ENCODE assay signal across 8 mouse cellular contexts in genomic region chrX:95445141-95445540, GRCm38 (mm10). TPM values are rescaled to one million over a fixed set of nuclear protein-coding genes. Genes with fewer than 3 reads are reported as not detected.
DNase-seq lines count a peak whose midpoint lies in the region; ATAC-seq and TF ChIP-seq lines count a peak whose summit lies in the region.

No protein-coding gene starts in this region.

- 22% methylated on average over 3 of the region's 3 CpGs for WGBS in lung, postnatal 0 days
- 36% methylated on average over 3 of the region's 3 CpGs for WGBS in embryonic facial prominence, embryonic 15.5 days
- 35% methylated on average over 3 of the region's 3 CpGs for WGBS in neural tube, embryonic 15.5 days

- DNase-seq in lung, postnatal 0 days (ENCODE audit: low spot score) = no peak
- DNase-seq in lung, postnatal 14 days = no peak
- peak; percentile 67 to 70 for DNase-seq in kidney, postnatal 36 days
- no peak for DNase-seq in c-Kit-positive CD71-positive TER-119-positive erythroid progenitor cells, embryonic 14.5 days (ENCODE audit: low spot score)
- no peak for DNase-seq in layer of hippocampus, postnatal 10 days (ENCODE audit: low spot score in 2 of 2)
- DNase-seq in embryo, embryonic 10.5 days (ENCODE audit: low spot score) = no peak

- TF ChIP-seq CTCF in lung, postnatal 0 days (IDR thresholded peaks at IDR 0.05) = no peak

- H3K4me2 ChIP-seq in lung, postnatal 0 days (replicated peaks; ENCODE audit: low read depth, low read length) = peak overlapping the region; percentile 61
- peak overlapping the region; percentile 57 for H3K4me2 ChIP-seq in embryonic facial prominence, embryonic 15.5 days (replicated peaks)
- peak overlapping the region; percentile 62 for H3K4me2 ChIP-seq in neural tube, embryonic 15.5 days

- TF ChIP-seq EP300 in lung, postnatal 0 days (IDR thresholded peaks at IDR 0.05) = no peak

- peak overlapping the region; percentile 86 for H3K27ac ChIP-seq in lung, postnatal 0 days (ENCODE audit: low read length)
- H3K27ac ChIP-seq in embryonic facial prominence, embryonic 15.5 days (replicated peaks) = peak overlapping the region; percentile 86
- H3K27ac ChIP-seq in neural tube, embryonic 15.5 days (replicated peaks) = no peak overlapping the region

- no peaks in the 10 kb centered on the region for H3K9me3 ChIP-seq in lung, postnatal 0 days (ENCODE audit: low read length)
- H3K9me3 ChIP-seq in embryonic facial prominence, embryonic 15.5 days (replicated peaks) = no peaks in the 10 kb centered on the region
- no peaks in the 10 kb centered on the region for H3K9me3 ChIP-seq in neural tube, embryonic 15.5 days (replicated peaks)

- no peaks in the 10 kb centered on the region for H3K36me3 ChIP-seq in lung, postnatal 0 days (ENCODE audit: insufficient read depth, low read length)
- no peaks in the 10 kb centered on the region for H3K36me3 ChIP-seq in embryonic facial prominence, embryonic 15.5 days
- H3K36me3 ChIP-seq in neural tube, embryonic 15.5 days = no peaks in the 10 kb centered on the region

- no peak overlapping the region for H3K9ac ChIP-seq in lung, postnatal 0 days (replicated peaks; ENCODE audit: low read depth)
- no peak overlapping the region for H3K9ac ChIP-seq in embryonic facial prominence, embryonic 15.5 days
- H3K9ac ChIP-seq in neural tube, embryonic 15.5 days (replicated peaks) = no peak overlapping the region

- peak; percentile 6; the same call in 1 of the 2 replicates for ATAC-seq in lung, postnatal 0 days
- no peak for ATAC-seq in embryonic facial prominence, embryonic 15.5 days (ENCODE audit: insufficient number of reproducible peaks, low FRiP score, low TSS enrichment, low read depth)
- ATAC-seq in neural tube, embryonic 15.5 days (ENCODE audit: low FRiP score) = no peak; the same call in 1 of the 2 replicates

- H3K4me1 ChIP-seq in lung, postnatal 0 days (ENCODE audit: insufficient read depth, low read depth, low read length) = no peaks in the 10 kb centered on the region
- 0 out of 2 replicates have a peak, but pooled peaks cover 7% of the 10 kb centered on the region for H3K4me1 ChIP-seq in embryonic facial prominence, embryonic 15.5 days
- peaks cover 21% of the 10 kb centered on the region for H3K4me1 ChIP-seq in neural tube, embryonic 15.5 days

- no peaks in the 10 kb centered on the region for H3K27me3 ChIP-seq in lung, postnatal 0 days (replicated peaks; ENCODE audit: insufficient read depth, low read length)
- no peaks in the 10 kb centered on the region for H3K27me3 ChIP-seq in embryonic facial prominence, embryonic 15.5 days
- H3K27me3 ChIP-seq in neural tube, embryonic 15.5 days (replicated peaks) = no peaks in the 10 kb centered on the region

- H3K4me3 ChIP-seq in lung, postnatal 0 days (ENCODE audit: low read depth, low read length) = peak overlapping the region; percentile 53
- H3K4me3 ChIP-seq in embryonic facial prominence, embryonic 15.5 days (replicated peaks) = peak overlapping the region; percentile 61
- peak overlapping the region; percentile 56 for H3K4me3 ChIP-seq in neural tube, embryonic 15.5 days (replicated peaks)

RNA-seq across cellular contexts. Expression of gene Amer1, which starts 0.5 kb away (rescaled TPM):
- polyA plus RNA-seq in lung, postnatal 0 days (2015; fragmentation: Nextera tagmentation; extraction: Ambion mirVana) = 7.9 and 8.5 TPM in 2 replicates
- polyA plus RNA-seq in embryonic facial prominence, embryonic 15.5 days (2015; fragmentation: Nextera tagmentation; extraction: Ambion mirVana) = 11.5 and 11.6 TPM in 2 replicates
- polyA plus RNA-seq in neural tube, embryonic 15.5 days (2015; fragmentation: Nextera tagmentation; extraction: Ambion mirVana) = 14.0 and 14.3 TPM in 2 replicates
- 10 to 100 TPM; 15.7 to 16.1 TPM for total RNA-seq in layer of hippocampus, postnatal 10 days (2021)

Comparison
In these comparisons a context has a peak if more than half of its experiments do, and no peak if none do; other contexts are left out.
1. DNase-seq: peak in kidney, postnatal 36 days (2 of 2); none in lung, postnatal 0 days (single experiment), lung, postnatal 14 days (single experiment), c-Kit-positive CD71-positive TER-119-positive erythroid progenitor cells, embryonic 14.5 days (single experiment), layer of hippocampus, postnatal 10 days (0 of 2) and embryo, embryonic 10.5 days (single experiment).
2. Peak in every context shown above with its lines, with median percentiles within 50 percentile points of each other: H3K4me2 ChIP-seq and H3K4me3 ChIP-seq.